Mouse (Mus musculus) CH12.LX (cell line): ENCODE measurements around the gene Ccdc86. TPM values are rescaled to one million over a fixed set of nuclear protein-coding genes. Genes with fewer than 3 reads are reported as not detected.

ENCODE experiments used
- DNase-seq: peaks from one replicate; pipeline ENCODE4 v3.0.0-alpha.2; 2013; ENCODE audit errors: extremely low read depth
- H3K27ac ChIP-seq: 2 replicates; pipeline ENCODE4 v1.5.1; 2012; ENCODE audit warnings: low read depth, mild to moderate bottlenecking, control low read depth, moderate library complexity; ENCODE audit not compliant: insufficient read depth
- H3K27me3 ChIP-seq: replicated peaks from 2 replicates; pipeline ENCODE3; 2012; ENCODE audit warnings: inconsistent platforms
- H3K36me3 ChIP-seq, 2 experiments: replicated peaks in 1 of 2; 2 replicates each; pipeline versions ENCODE3 to v1.6.1; 2012; ENCODE audit warnings: inconsistent platforms in 1 of 2, low read length in 1 of 2, mild to moderate bottlenecking in 1 of 2, mixed read lengths in 1 of 2, moderate library complexity in 1 of 2; ENCODE audit not compliant: control insufficient read depth in 1 of 2, insufficient read depth in 1 of 2
- H3K4me1 ChIP-seq, 2 experiments: 2 replicates each; pipeline ENCODE4 v1.6.1; 2012; ENCODE audit warnings: inconsistent platforms in 1 of 2, moderate library complexity in 1 of 2; ENCODE audit not compliant: insufficient read depth in 2 of 2, control insufficient read depth in 1 of 2
- H3K4me2 ChIP-seq: 2 replicates; pipeline ENCODE4 v1.6.1; 2012; ENCODE audit warnings: low read depth, mild to moderate bottlenecking, control low read depth; ENCODE audit not compliant: poor library complexity, insufficient read depth, severe bottlenecking
- H3K4me3 ChIP-seq, 3 experiments: fragments of 150-350 bp in 1 of 3; sonication (generic) in 1 of 3; replicated peaks in 1 of 3; 2 replicates each; pipeline versions ENCODE3 to v1.5.1; 2011 to 2012; ENCODE audit warnings: low read depth in 2 of 3, low read length in 2 of 3, mild to moderate bottlenecking in 2 of 3, moderate library complexity in 2 of 3, control low read depth in 1 of 3, improper control_type of control experiment in 1 of 3, inconsistent platforms in 1 of 3, mixed read lengths in 1 of 3; ENCODE audit not compliant: poor library complexity in 1 of 3
- H3K79me2 ChIP-seq: replicated peaks from 2 replicates; pipeline ENCODE4 v1.6.1; 2012; ENCODE audit warnings: mild to moderate bottlenecking, moderate library complexity; ENCODE audit not compliant: control insufficient read depth, poor library complexity, insufficient read depth, severe bottlenecking; ENCODE audit errors: extremely low read depth
- H3K9ac ChIP-seq: 2 replicates; pipeline ENCODE4 v1.6.1; 2012; ENCODE audit warnings: low read depth, mild to moderate bottlenecking, control low read depth, moderate library complexity; ENCODE audit not compliant: insufficient read depth
- H3K9me3 ChIP-seq: replicated peaks from 2 replicates; pipeline ENCODE3; 2012; ENCODE audit warnings: low read length, inconsistent platforms, mixed read lengths
- ELF1 ChIP-seq: IDR thresholded peaks from 2 replicates; pipeline ENCODE4 v1.6.1; 2014; ENCODE audit warnings: low read depth, mild to moderate bottlenecking, inconsistent platforms, low read length, improper control_type of control experiment
- EP300 ChIP-seq: IDR thresholded peaks from 2 replicates; pipeline ENCODE4 v1.6.1; 2011; ENCODE audit warnings: low read length, improper control_type of control experiment
- ETS1 ChIP-seq: conservative IDR thresholded peaks from 2 replicates; pipeline ENCODE4 v1.6.1; 2012; ENCODE audit warnings: low read depth, mild to moderate bottlenecking, inconsistent platforms, low read length, improper control_type of control experiment, moderate library complexity
- GABPA ChIP-seq: IDR thresholded peaks from 2 replicates; pipeline ENCODE4 v1.6.1; 2012; ENCODE audit warnings: low read depth, low read length, improper control_type of control experiment, inconsistent platforms; ENCODE audit not compliant: insufficient replicate concordance
- HCFC1 ChIP-seq: IDR thresholded peaks from 2 replicates; pipeline ENCODE4 v1.6.1; 2012; ENCODE audit warnings: low read depth, mild to moderate bottlenecking, inconsistent platforms, low read length, improper control_type of control experiment
- IRF4 ChIP-seq: IDR thresholded peaks from 2 replicates; pipeline ENCODE4 v1.6.1; 2014; ENCODE audit warnings: low read depth, mild to moderate bottlenecking, inconsistent platforms, low read length, improper control_type of control experiment
- JUN ChIP-seq: IDR thresholded peaks from 2 replicates; pipeline ENCODE4 v1.6.1; 2011; ENCODE audit warnings: low read depth, mild to moderate bottlenecking, low read length, improper control_type of control experiment, moderate library complexity; ENCODE audit not compliant: insufficient read depth
- JUND ChIP-seq: conservative IDR thresholded peaks from 2 replicates; pipeline ENCODE4 v1.6.1; 2011; ENCODE audit warnings: low read depth, low read length, improper control_type of control experiment
- KAT2A ChIP-seq: IDR thresholded peaks from 2 replicates; pipeline ENCODE4 v1.6.1; 2012; ENCODE audit warnings: low read length, improper control_type of control experiment, inconsistent platforms; ENCODE audit not compliant: insufficient replicate concordance
- MAFK ChIP-seq: IDR thresholded peaks from 2 replicates; pipeline ENCODE4 v1.6.1; 2011; ENCODE audit warnings: low read length, improper control_type of control experiment; ENCODE audit not compliant: insufficient replicate concordance
- MAZ ChIP-seq: IDR thresholded peaks from 2 replicates; pipeline ENCODE4 v1.6.1; 2012; ENCODE audit warnings: low read depth, mild to moderate bottlenecking, inconsistent platforms, low read length, improper control_type of control experiment, moderate library complexity
- NRF1 ChIP-seq: IDR thresholded peaks from 2 replicates; pipeline ENCODE4 v1.6.1; 2014; ENCODE audit warnings: low read depth, mild to moderate bottlenecking, inconsistent platforms, low read length, improper control_type of control experiment, moderate library complexity
- PAX5 ChIP-seq: IDR thresholded peaks from 2 replicates; pipeline ENCODE4 v1.6.1; 2012; ENCODE audit warnings: low read length, inconsistent platforms, mixed read lengths
- POLR2A ChIP-seq: IDR thresholded peaks from 2 replicates; pipeline ENCODE4 v1.6.1; 2011; ENCODE audit warnings: low read depth, mild to moderate bottlenecking, improper control_type of control experiment, low read length
- POLR2AphosphoS2 ChIP-seq: IDR thresholded peaks from 2 replicates; pipeline ENCODE4 v1.6.1; 2011; ENCODE audit warnings: low read depth, low read length, improper control_type of control experiment
- RAD21 ChIP-seq: IDR thresholded peaks from 2 replicates; pipeline ENCODE4 v1.6.1; 2011; ENCODE audit warnings: low read depth, mild to moderate bottlenecking, low read length, improper control_type of control experiment, moderate library complexity
- TBP ChIP-seq: conservative IDR thresholded peaks from 2 replicates; pipeline ENCODE4 v1.6.1; 2011; ENCODE audit warnings: low read depth, low read length, improper control_type of control experiment
- TCF12 ChIP-seq: IDR thresholded peaks from 2 replicates; pipeline ENCODE4 v1.6.1; 2014; ENCODE audit warnings: low read depth, mild to moderate bottlenecking, inconsistent platforms, low read length, improper control_type of control experiment
- USF2 ChIP-seq: conservative IDR thresholded peaks from 2 replicates; pipeline ENCODE4 v1.6.1; 2011; ENCODE audit warnings: low read depth, low read length, improper control_type of control experiment
- ZKSCAN1 ChIP-seq: IDR thresholded peaks from 2 replicates; pipeline ENCODE4 v1.6.1; 2012; ENCODE audit warnings: low read depth, inconsistent platforms, low read length, improper control_type of control experiment, borderline replicate concordance
- ZMIZ1 ChIP-seq: IDR thresholded peaks from 2 replicates; pipeline ENCODE4 v1.6.1; 2012; ENCODE audit warnings: low read depth, mild to moderate bottlenecking, inconsistent platforms, low read length, improper control_type of control experiment
- ZNF384 ChIP-seq: IDR thresholded peaks from 2 replicates; pipeline ENCODE4 v1.6.1; 2012; ENCODE audit warnings: low read depth, low read length, improper control_type of control experiment, inconsistent platforms
- dilution Hi-C: fragments of 300-500 bp; cut with MboI; formaldehyde crosslinking; loops from 2 replicates; pipeline ENCODE4 v1.14.3; 2020; ENCODE audit warnings: low sequenced_read_pairs; ENCODE audit not compliant: extremely low pct_unique_long_range_greater_than_20kb, extremely low pct_ligation_motif_present
- in situ Hi-C: fragments of 300-500 bp; cut with MboI; formaldehyde crosslinking; loops from 3 replicates; pipeline ENCODE4 v1.14.3; 2019; ENCODE audit warnings: low sequenced_read_pairs, low pct_ligation_motif_present, low pct_unique_long_range_greater_than_20kb, mixed read lengths
- polyA plus RNA-seq: library from polyadenylated mRNA; unstranded; fragments of >175 nt; gene quantifications from 2 replicates; pipeline ENCODE4 v1.2.1, GENCODE M21; 2012; ENCODE audit warnings: low read depth; ENCODE audit not compliant: insufficient read length
- total RNA-seq, 2 experiments: library from RNA; depleted of rRNA; stranded (reverse); fragments of 300-350 nt in 1 of 2; fragments of >200 nt in 1 of 2; gene quantifications; 2 replicates each; pipeline ENCODE4 v1.2.3; 2012 to 2014

Ccdc86 gene
- total and polyA plus RNA-seq, 3 experiments: 9.5 to 44.8 (median 10.8) TPM

DNA sequence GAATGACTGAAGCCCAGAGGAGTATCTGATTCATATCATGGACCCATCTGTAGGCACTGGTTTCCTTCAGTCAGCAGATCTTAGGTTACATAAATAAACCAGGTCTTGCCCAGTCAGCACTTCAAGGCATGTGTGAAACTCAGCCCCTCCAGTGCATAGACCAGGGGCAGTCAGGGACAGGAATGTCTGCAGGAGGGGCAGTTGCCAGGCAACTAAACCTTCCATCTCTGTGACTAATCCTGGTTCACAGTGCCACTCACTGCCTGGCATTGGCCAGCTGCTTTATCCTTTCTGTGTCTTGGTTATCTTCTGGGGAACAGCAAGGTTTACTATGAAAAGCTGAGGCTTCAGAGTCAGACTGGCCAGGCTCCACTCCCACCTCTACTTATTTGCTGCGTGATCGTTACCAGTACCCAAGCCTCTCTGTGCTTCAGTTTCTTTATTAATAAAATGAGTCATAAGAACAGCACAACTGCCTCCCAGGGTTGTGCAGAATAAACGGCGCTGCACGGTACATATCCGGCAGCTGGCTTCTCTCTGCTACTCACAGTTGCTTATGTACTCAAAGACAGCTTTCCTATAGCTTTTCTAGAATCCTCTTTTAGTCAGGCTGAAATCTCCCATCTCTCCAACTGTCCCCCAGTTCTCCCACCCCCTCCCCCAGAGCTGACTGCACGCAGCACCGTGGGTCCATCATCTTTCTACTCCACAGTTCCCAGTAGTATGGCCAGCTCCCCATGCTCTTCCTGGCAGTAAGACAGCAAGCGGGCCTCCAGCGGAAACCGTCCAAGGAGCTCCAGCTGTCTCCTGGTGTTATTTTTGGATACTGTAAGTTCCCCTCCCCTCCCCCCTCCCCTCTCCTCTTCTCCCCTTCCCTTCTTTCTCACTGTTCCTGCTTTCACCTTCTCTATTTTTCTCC lies 3.2 kb upstream of the Ccdc86 start:
- Histone ChIP-seq H3K9ac (no peak overlapping the region), H3K4me2 (no peak overlapping the region), H3K4me1 (peaks cover under 1 to 10% of the 10 kb centered on the region in 2 experiments; a peak in 3 of 4 replicates), H3K4me3 (no peak overlapping the region), H3K36me3 (peaks cover 0 to 3% of the 10 kb centered on the region in 2 experiments), H3K27ac (no peak overlapping the region), H3K27me3 (peaks cover 36% of the 10 kb centered on the region), H3K79me2 (peaks cover 17% of the 10 kb centered on the region), H3K9me3 (no peaks in the 10 kb centered on the region)
- dilution Hi-C loops (no loop called here), in situ Hi-C loops (no loop called here)
- TF ChIP-seq TCF12: no peak
- no peak for TF ChIP-seq IRF4
- no peak for TF ChIP-seq ELF1
- no peak for TF ChIP-seq ZKSCAN1
- no peak for TF ChIP-seq JUN
- TF ChIP-seq POLR2A: no peak
- TF ChIP-seq MAZ: no peak
- TF ChIP-seq JUND: no peak
- TF ChIP-seq PAX5: no peak
- no peak for TF ChIP-seq POLR2AphosphoS2
- TF ChIP-seq MAFK: no peak
- no peak for TF ChIP-seq RAD21
- TF ChIP-seq USF2: no peak
- no peak for TF ChIP-seq HCFC1
- no peak for TF ChIP-seq GABPA
- TF ChIP-seq NRF1: no peak
- no peak for TF ChIP-seq KAT2A
- no peak for TF ChIP-seq TBP
- DNase-seq: no peak

DNA sequence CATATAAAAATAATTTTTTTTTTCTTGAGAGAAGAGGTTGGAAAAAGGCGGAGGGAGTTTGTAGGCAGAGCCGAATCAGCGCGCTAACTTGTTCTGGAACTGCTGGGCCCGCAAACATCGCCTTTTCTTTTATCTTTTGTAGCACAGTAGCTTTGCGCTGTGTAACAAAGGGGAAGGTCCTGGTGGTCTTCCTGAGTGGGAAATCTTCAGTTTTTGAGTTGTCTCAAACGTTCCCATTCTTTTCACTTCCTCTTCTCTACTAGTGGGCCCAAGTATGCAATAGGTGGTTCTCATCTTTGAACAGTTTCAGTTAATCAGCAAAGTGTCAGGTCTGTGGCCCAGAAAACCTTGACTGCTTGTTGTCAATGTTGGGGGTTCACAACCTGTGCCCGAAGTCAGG lies 492 bp upstream of the Ccdc86 start:
- peaks cover 15 to 36% of the 10 kb centered on the region in 2 experiments for H3K4me1 ChIP-seq
- no peak for TF ChIP-seq PAX5
- no peak for TF ChIP-seq ZMIZ1
- TF ChIP-seq ZNF384: 0 out of 2 replicates have a peak, but pooled peaks have one; percentile 2
- TF ChIP-seq ETS1: no peak
- 0 out of 2 replicates have a peak, but pooled peaks have one; percentile 42 for TF ChIP-seq EP300
- TF ChIP-seq HCFC1: no peak
- no peak for TF ChIP-seq USF2
- peak; percentile 62 for TF ChIP-seq IRF4
- H3K4me3 ChIP-seq: peak overlapping the region; percentile 31 to 76 (median 53)
- peaks cover 27% of the 10 kb centered on the region for H3K27me3 ChIP-seq
- H3K36me3 ChIP-seq: peaks cover 7 to 26% of the 10 kb centered on the region in 2 experiments
- dilution Hi-C loops (no loop called here), in situ Hi-C loops (no loop called here)
- peak; percentile 26 for DNase-seq
- H3K4me2 ChIP-seq: peak overlapping the region; percentile 79
- no peaks in the 10 kb centered on the region for H3K9me3 ChIP-seq
- H3K79me2 ChIP-seq: peaks cover 31% of the 10 kb centered on the region
- peak overlapping the region; percentile 64 for H3K9ac ChIP-seq
- no peak overlapping the region for H3K27ac ChIP-seq
